Mouse (Mus musculus) kidney, adult 8-10 months (tissue): ENCODE data around the gene Psmb2.

Source experiments
- DNase-seq, 2 experiments: peaks; one replicate each; pipeline ENCODE4 v3.0.0; 2022

Psmb2 gene

GRCm38 (mm10) chr4:126732531-126733380 lies 55.3 kb downstream of the Psmb2 start:
- no peak for DNase-seq

- DNase-seq = no peak
Observed at GRCm38 (mm10) chr4:126734001-126734603, 56.7 kb downstream of the Psmb2 start.

GRCm38 (mm10) chr4:126734700-126735381 lies 57.4 kb downstream of the Psmb2 start:
- DNase-seq = no peak

GRCm38 (mm10) chr4:126735382-126736000 lies 58.1 kb downstream of the Psmb2 start:
- DNase-seq = no peak

- no peak for DNase-seq
Observed at GRCm38 (mm10) chr4:126736001-126736414, 58.6 kb downstream of the Psmb2 start, which contains the start of gene Tfap2e. TSS of gene Tfap2e (minus strand) at chr4:126736240.

- DNase-seq = no peak
Observed at GRCm38 (mm10) chr4:126739966-126740676, 62.7 kb downstream of the Psmb2 start.

- DNase-seq = peak; percentile 66 to 82
Observed at GRCm38 (mm10) chr4:126741448-126741847, 64.0 kb downstream of the Psmb2 start.

- no peak for DNase-seq
Observed at GRCm38 (mm10) chr4:126742976-126743375, 65.5 kb downstream of the Psmb2 start.

- no peak for DNase-seq
Observed at GRCm38 (mm10) chr4:126743713-126744112, 66.3 kb downstream of the Psmb2 start.

- DNase-seq = no peak
Observed at GRCm38 (mm10) chr4:126744831-126745230, 67.4 kb downstream of the Psmb2 start.

- peak in 1 of 2 experiments; percentile 58 for DNase-seq
Observed at GRCm38 (mm10) chr4:126745506-126746193, 68.2 kb downstream of the Psmb2 start.

- no peak for DNase-seq
Observed at GRCm38 (mm10) chr4:126746194-126746840, 68.9 kb downstream of the Psmb2 start.

- DNase-seq = no peak
Observed at GRCm38 (mm10) chr4:126748381-126748780, 71.0 kb downstream of the Psmb2 start.

- DNase-seq = no peak
Observed at GRCm38 (mm10) chr4:126749553-126749952, 72.1 kb downstream of the Psmb2 start.

GRCm38 (mm10) chr4:126750046-126750683 lies 72.7 kb downstream of the Psmb2 start:
- DNase-seq = no peak

GRCm38 (mm10) chr4:126750863-126751555 lies 73.6 kb downstream of the Psmb2 start:
- DNase-seq = no peak

GRCm38 (mm10) chr4:126751556-126752023 lies 74.2 kb downstream of the Psmb2 start:
- DNase-seq = no peak

- no peak for DNase-seq
Observed at GRCm38 (mm10) chr4:126752024-126752607, 74.7 kb downstream of the Psmb2 start.

GRCm38 (mm10) chr4:126752608-126753141 lies 75.2 kb downstream of the Psmb2 start:
- peak in 1 of 2 experiments; percentile 27 for DNase-seq
